Mouse (Mus musculus) ES-E14 (cell line): ENCODE measurements at regions not wholly inside any gene's neighbourhood (a gene's known extent, or its start where the extent isn't known, plus 50 kb on each side); places are given as distances from the start of the nearest gene placed in this dataset.

Experiments used
- DNase-seq: peaks from one replicate; pipeline ENCODE4 v3.0.0-alpha.2; 2013; ENCODE audit warnings: low read depth, low spot score
- H3K27ac ChIP-seq: 2 replicates; pipeline ENCODE4 v1.5.1; 2012; ENCODE audit warnings: low read depth, mild to moderate bottlenecking, low read length, moderate library complexity, mixed read lengths; ENCODE audit not compliant: poor library complexity, insufficient read depth, severe bottlenecking
- H3K36me3 ChIP-seq: 2 replicates; pipeline ENCODE4 v1.6.1; 2012; ENCODE audit warnings: mild to moderate bottlenecking, low read length, moderate library complexity, mixed read lengths; ENCODE audit not compliant: control insufficient read depth, poor library complexity, insufficient read depth, severe bottlenecking
- H3K4me1 ChIP-seq, 2 experiments: fragments of 150-350 bp in 1 of 2; sonication (generic) in 1 of 2; 2 replicates each; pipeline ENCODE4 v1.6.1; 2012; ENCODE audit warnings: low read length in 2 of 2, mild to moderate bottlenecking in 1 of 2, mixed read lengths in 1 of 2; ENCODE audit not compliant: control insufficient read depth in 2 of 2, insufficient read depth in 2 of 2, poor library complexity in 1 of 2
- H3K4me3 ChIP-seq, 2 experiments: fragments of 150-350 bp in 1 of 2; sonication (generic) in 1 of 2; 2 replicates each; pipeline ENCODE4 v1.5.1; 2012; ENCODE audit warnings: low read length in 2 of 2, low read depth in 1 of 2, mild to moderate bottlenecking in 1 of 2, mixed read lengths in 1 of 2; ENCODE audit not compliant: insufficient read depth in 1 of 2, poor library complexity in 1 of 2, severe bottlenecking in 1 of 2
- H3K9ac ChIP-seq: 2 replicates; pipeline ENCODE4 v1.6.1; 2012; ENCODE audit warnings: low read depth, mild to moderate bottlenecking, low read length, mixed read lengths; ENCODE audit not compliant: poor library complexity, insufficient read depth, severe bottlenecking
- H3K9me3 ChIP-seq: fragments of 150-350 bp; sonication (generic); 2 replicates; pipeline ENCODE4 v1.6.1; 2012; ENCODE audit warnings: low read depth, mild to moderate bottlenecking, low read length; ENCODE audit not compliant: control insufficient read depth, insufficient read depth
- CHD2 ChIP-seq: IDR thresholded peaks from 2 replicates; pipeline ENCODE4 v1.6.1; 2014; ENCODE audit warnings: mild to moderate bottlenecking, low read depth, low read length, inconsistent platforms
- HCFC1 ChIP-seq: IDR thresholded peaks from 2 replicates; pipeline ENCODE4 v1.6.1; 2012; ENCODE audit warnings: low read length, inconsistent platforms, borderline replicate concordance; ENCODE audit not compliant: insufficient read depth
- MAFK ChIP-seq: IDR thresholded peaks from 2 replicates; pipeline ENCODE4 v1.6.1; 2014; ENCODE audit warnings: mild to moderate bottlenecking, low read depth, low read length, inconsistent platforms; ENCODE audit not compliant: insufficient read depth
- ZC3H11A ChIP-seq: IDR thresholded peaks from 2 replicates; pipeline ENCODE4 v1.6.1; 2012; ENCODE audit warnings: low read depth, mild to moderate bottlenecking, inconsistent platforms, low read length, borderline replicate concordance
- ZNF384 ChIP-seq: IDR thresholded peaks from 2 replicates; pipeline ENCODE4 v1.6.1; 2012; ENCODE audit warnings: low read depth, low read length, inconsistent platforms
- in situ Hi-C, 2 experiments: fragments of 600-800 bp; cut with MboI; formaldehyde crosslinking; loops; one replicate each; pipeline ENCODE4 v1.15.1; 2025; ENCODE audit warnings: low sequenced_read_pairs in 2 of 2, inconsistent platforms in 1 of 2; ENCODE audit not compliant: unreplicated experiment in 2 of 2

- Histone ChIP-seq H3K27ac (no peak overlapping the region), H3K4me3 (no peak overlapping the region), H3K4me1 (no peaks in the 10 kb centered on the region), H3K9ac (no peak overlapping the region), H3K9me3 (no peaks in the 10 kb centered on the region), H3K36me3 (no peaks in the 10 kb centered on the region)
- TF ChIP-seq ZNF384 (no peak), HCFC1 (no peak), CHD2 (no peak), MAFK (no peak), ZC3H11A (no peak)
- in situ Hi-C loops, result loop anchor here in 1 of 2 experiments (25.0 kb wide), 2 partner anchors 289 to 414 kb away; partner anchors contain the start of gene Tekt5
- DNase-seq, result no peak
These were observed 71.5 kb upstream of the Rpl39l start for GRCm38 (mm10) chr16:10098511-10098910.

GRCm38 (mm10) chr16:10088461-10089353 lies 81.3 kb upstream of the Rpl39l start:
- H3K9ac ChIP-seq, result no peak overlapping the region
- TF ChIP-seq MAFK (no peak), ZC3H11A (peak; percentile 91)
- H3K27ac ChIP-seq, result no peak overlapping the region
- in situ Hi-C loops, result loop anchor here in 1 of 2 experiments (10.0 to 25.0 kb wide), 3 partner anchors 186 to 424 kb away; partner anchors contain the start of gene Tekt5
- no peaks in the 10 kb centered on the region for H3K36me3 ChIP-seq
- peak; percentile 39 for DNase-seq
- no peak overlapping the region for H3K4me3 ChIP-seq
- H3K9me3 ChIP-seq, result no peaks in the 10 kb centered on the region
- H3K4me1 ChIP-seq, result peaks cover 2 to 4% of the 10 kb centered on the region in 2 experiments; a peak in 1 of 4 replicates

GRCm38 (mm10) chr16:10086341-10086740 lies 83.7 kb upstream of the Rpl39l start:
- no peaks in the 10 kb centered on the region for H3K9me3 ChIP-seq
- H3K36me3 ChIP-seq, result no peaks in the 10 kb centered on the region
- H3K4me1 ChIP-seq, result peaks cover 2 to 12% of the 10 kb centered on the region in 2 experiments; a peak in 2 of 4 replicates
- in situ Hi-C loops, result loop anchor here in 1 of 2 experiments (10.0 to 25.0 kb wide), 3 partner anchors 188 to 426 kb away; partner anchors contain the start of gene Tekt5
- H3K9ac ChIP-seq, result no peak overlapping the region
- no peak for DNase-seq
- no peak overlapping the region for H3K4me3 ChIP-seq
- TF ChIP-seq MAFK, result no peak
- TF ChIP-seq HCFC1, result no peak
- TF ChIP-seq ZNF384, result no peak
- TF ChIP-seq CHD2, result no peak
- no peak for TF ChIP-seq ZC3H11A
- H3K27ac ChIP-seq, result no peak overlapping the region

GRCm38 (mm10) chr16:10085429-10085828 lies 84.6 kb upstream of the Rpl39l start:
- DNase-seq, result no peak
- Histone ChIP-seq H3K9ac (no peak overlapping the region), H3K27ac (no peak overlapping the region), H3K4me1 (peaks cover 7 to 12% of the 10 kb centered on the region in 2 experiments; a peak in 2 of 4 replicates), H3K9me3 (no peaks in the 10 kb centered on the region), H3K4me3 (no peak overlapping the region), H3K36me3 (no peaks in the 10 kb centered on the region)
- in situ Hi-C loops, result loop anchor here in 1 of 2 experiments (10.0 to 25.0 kb wide), 3 partner anchors 189 to 427 kb away; partner anchors contain the start of gene Tekt5
- TF ChIP-seq ZC3H11A, result no peak
